Mouse (Mus musculus): ENCODE results near the gene Gm28168. TPM values are rescaled to one million over a fixed set of nuclear protein-coding genes. Genes with fewer than 3 reads are reported as not detected.
"Not testable (repeated sequence)": the region's sequence is repeated elsewhere in the genome, so short reads cannot be mapped to it uniquely, and the experiment has no call there.

The Gm28168 gene
- polyA plus RNA-seq (2012; rRNA removed): not detected in 2 replicates

DNA sequence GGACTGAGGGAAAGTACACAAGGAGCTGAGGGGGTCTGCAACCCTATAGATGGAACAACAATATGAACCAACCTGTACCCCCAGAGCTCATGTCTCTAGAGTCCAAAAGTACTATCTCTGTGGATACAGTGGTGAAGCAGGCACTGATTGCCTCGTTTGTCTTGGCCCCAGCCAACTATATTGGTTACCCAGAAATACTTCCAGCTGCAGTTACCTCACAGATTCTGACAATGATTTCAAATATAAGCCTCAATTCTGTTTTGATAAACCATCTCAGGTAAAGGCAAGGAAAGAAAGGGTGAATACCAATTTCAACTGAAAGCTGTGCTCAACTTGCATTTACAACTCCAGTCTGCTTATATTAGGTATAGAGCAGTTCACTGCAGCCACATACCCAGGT, at the start of gene Gm28168:
TSS of gene Gm28168 (plus strand) at position 301 of the 400 bp plus-strand sequence.
- not testable (repeated sequence) for H3K36me3 ChIP-seq (ENCODE audit: control insufficient read depth, insufficient read depth, low read length); DNase-seq; H3K4me3 ChIP-seq (ENCODE audit: control insufficient read depth, insufficient read depth, low read length); H3K4me1 ChIP-seq (replicated peaks; ENCODE audit: control insufficient read depth, insufficient read depth, low read length); H3K27ac ChIP-seq (ENCODE audit: control insufficient read depth, insufficient read depth, low read length); H3K27me3 ChIP-seq (ENCODE audit: control insufficient read depth, insufficient read depth, low read length)
- WGBS: 48% methylated on average over 1 of the region's 1 CpGs

DNA sequence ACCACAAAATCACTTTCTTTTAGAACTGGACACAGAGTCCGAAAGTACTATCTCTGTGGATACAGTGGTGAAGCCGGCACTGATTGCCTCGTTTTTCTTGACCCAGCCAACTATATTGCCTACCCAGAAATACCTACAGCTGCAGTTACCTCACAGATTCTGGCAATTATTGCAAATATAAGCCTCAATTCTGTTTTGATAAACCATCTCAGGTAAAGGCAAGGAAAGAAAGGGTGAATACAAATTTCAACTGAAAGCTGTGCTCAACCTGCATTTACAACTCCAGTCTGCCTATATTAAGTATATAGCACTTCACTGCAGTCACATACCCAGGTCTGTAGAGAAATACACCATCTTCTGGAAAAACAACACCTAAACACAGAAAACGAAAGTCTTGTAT, 37.8 kb downstream of the Gm28168 start, which contains the start of gene Gm7145:
TSS of gene Gm7145 (plus strand) at position 301 of the 400 bp plus-strand sequence.
- no peaks in the 10 kb centered on the region for H3K4me1 ChIP-seq (replicated peaks; ENCODE audit: control insufficient read depth, insufficient read depth, low read length)
- no peaks in the 10 kb centered on the region for H3K36me3 ChIP-seq (ENCODE audit: control insufficient read depth, insufficient read depth, low read length)
- H3K27ac ChIP-seq (ENCODE audit: control insufficient read depth, insufficient read depth, low read length): no peak within 1 kb of the TSS
- 79% methylated on average over 4 of the region's 4 CpGs for WGBS
- no peak for DNase-seq
- no peak for TF ChIP-seq CTCF (IDR thresholded peaks at IDR 0.05; ENCODE audit: borderline replicate concordance, control insufficient read depth, extremely low read depth, insufficient read depth, low read length, poor library complexity)
- TF ChIP-seq POLR2A (IDR thresholded peaks at IDR 0.05; ENCODE audit: control insufficient read depth, extremely low read depth, insufficient read depth, low read length, poor library complexity): no peak
- no peak within 1 kb of the TSS for H3K4me3 ChIP-seq (ENCODE audit: control insufficient read depth, insufficient read depth, low read length)
- H3K27me3 ChIP-seq (ENCODE audit: control insufficient read depth, insufficient read depth, low read length): no peaks in the 10 kb centered on the region

Other genes starting within 250 kb of the Gm28168 start
- gene Gm28363, start 230.9 kb upstream of the Gm28168 start, polyA plus RNA-seq (2012; rRNA removed): not detected in 2 replicates
- gene B020011L13Rik, start 146.9 kb upstream of the Gm28168 start, polyA plus RNA-seq (2012; rRNA removed): not detected in 2 replicates
- not detected in 2 replicates for gene Gm28360, start 97.9 kb upstream of the Gm28168 start, polyA plus RNA-seq (2012; rRNA removed)
- not detected in 2 replicates for gene Gm7145, start 37.9 kb downstream of the Gm28168 start, polyA plus RNA-seq (2012; rRNA removed)
- not detected in 2 replicates for gene Gm29106, start 248.5 kb downstream of the Gm28168 start, polyA plus RNA-seq (2012; rRNA removed)